Mouse (Mus musculus) MEL (cell line): ENCODE data around the gene Rbfox2.

ENCODE experiments used
- CTCF ChIP-seq, 3 experiments: IDR thresholded peaks in 2 of 3; conservative IDR thresholded peaks in 1 of 3; 2 replicates each; pipeline ENCODE4 v1.5.1; 2011 to 2012; ENCODE audit warnings: low read length in 3 of 3, low read depth in 2 of 3, mild to moderate bottlenecking in 2 of 3, improper control_type of control experiment in 1 of 3, inconsistent platforms in 1 of 3, mixed read lengths in 1 of 3, moderate library complexity in 1 of 3; ENCODE audit not compliant: control insufficient read depth in 1 of 3, insufficient read depth in 1 of 3, poor library complexity in 1 of 3, severe bottlenecking in 1 of 3
- EP300 ChIP-seq, 2 experiments: IDR thresholded peaks; 2 replicates each; pipeline ENCODE4 v1.6.1; 2011; ENCODE audit warnings: improper control_type of control experiment in 2 of 2, low read length in 2 of 2, low read depth in 1 of 2, mild to moderate bottlenecking in 1 of 2
- TCF12 ChIP-seq: IDR thresholded peaks from 2 replicates; pipeline ENCODE4 v1.6.1; 2014; ENCODE audit warnings: low read depth, mild to moderate bottlenecking, inconsistent platforms, low read length, improper control_type of control experiment, moderate library complexity
- UBTF ChIP-seq: IDR thresholded peaks from 2 replicates; pipeline ENCODE4 v1.6.1; 2012; ENCODE audit warnings: low read depth, mild to moderate bottlenecking, inconsistent platforms, low read length, improper control_type of control experiment, moderate library complexity, borderline replicate concordance; ENCODE audit not compliant: insufficient read depth

DNA sequence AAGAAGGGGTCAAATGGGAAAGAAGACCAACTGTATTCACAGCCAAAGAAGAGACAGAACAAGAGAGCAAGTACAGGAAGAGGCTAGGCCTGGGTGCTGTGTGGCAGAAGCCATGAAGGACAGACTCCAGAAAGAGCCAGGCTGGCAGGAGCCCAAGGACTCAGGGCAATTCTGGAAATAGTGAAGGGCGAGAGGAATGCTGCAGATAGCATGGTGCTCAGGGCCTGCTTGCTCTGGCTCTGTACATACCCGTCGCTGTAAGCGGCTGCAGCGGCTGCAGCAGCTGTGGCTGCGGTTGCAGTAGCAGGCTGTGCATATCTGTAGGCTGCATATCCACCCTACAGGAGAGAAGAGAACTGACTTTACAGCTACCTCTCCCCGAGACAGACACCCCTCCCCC, 221.0 kb downstream of the Rbfox2 start:
- TF ChIP-seq TCF12: no peak
- no peak for TF ChIP-seq CTCF (IDR thresholded peaks at IDR 0.05 in 2 of 3, conservative IDR thresholded peaks at IDR 0.05 in 1 of 3; ENCODE audit: control insufficient read depth in 1 of 3, insufficient read depth in 1 of 3, low read depth in 2 of 3, low read length in 3 of 3, poor library complexity in 1 of 3, severe bottlenecking in 1 of 3)
- no peak for TF ChIP-seq UBTF
- no peak for TF ChIP-seq EP300 (IDR thresholded peaks at IDR 0.05; ENCODE audit: low read depth in 1 of 2, low read length in 2 of 2)
